Mouse (Mus musculus) cortical plate, adult 2 months (tissue): ENCODE data around the gene Erf. TPM values are rescaled to one million over a fixed set of nuclear protein-coding genes. Genes with fewer than 3 reads are reported as not detected.

Experiments used
- H3K27ac ChIP-seq: fragments of 200-500 bp; 2 replicates; pipeline ENCODE4 v1.5.1; 2012; ENCODE audit warnings: low read length, control low read depth, inconsistent platforms; ENCODE audit not compliant: insufficient read depth
- H3K4me1 ChIP-seq: fragments of 200-500 bp; 2 replicates; pipeline ENCODE4 v1.6.1; 2011; ENCODE audit warnings: low read length; ENCODE audit not compliant: control insufficient read depth, insufficient read depth
- H3K4me3 ChIP-seq: fragments of 200-500 bp; 2 replicates; pipeline ENCODE4 v1.5.1; 2011; ENCODE audit warnings: mild to moderate bottlenecking, low read length, control low read depth; ENCODE audit not compliant: insufficient read depth
- CTCF ChIP-seq: fragments of 200-500 bp; IDR thresholded peaks from 2 replicates; pipeline ENCODE4 v1.5.1; 2011; ENCODE audit warnings: mild to moderate bottlenecking, control low read depth, low read length; ENCODE audit not compliant: insufficient read depth; ENCODE audit errors: extremely low read depth
- POLR2A ChIP-seq: fragments of 200-500 bp; IDR thresholded peaks from 2 replicates; pipeline ENCODE4 v1.6.1; 2011; ENCODE audit warnings: mild to moderate bottlenecking, low read length, control low read depth; ENCODE audit not compliant: insufficient read depth; ENCODE audit errors: extremely low read depth
- polyA plus RNA-seq: library from polyadenylated mRNA; depleted of rRNA; stranded (reverse); fragments of >200 nt; gene quantifications from 2 replicates; pipeline ENCODE4 v1.2.3, GENCODE M21; 2012; rRNA removed

Erf gene
- polyA plus RNA-seq = 47.2 and 48.6 TPM in 2 replicates

DNA sequence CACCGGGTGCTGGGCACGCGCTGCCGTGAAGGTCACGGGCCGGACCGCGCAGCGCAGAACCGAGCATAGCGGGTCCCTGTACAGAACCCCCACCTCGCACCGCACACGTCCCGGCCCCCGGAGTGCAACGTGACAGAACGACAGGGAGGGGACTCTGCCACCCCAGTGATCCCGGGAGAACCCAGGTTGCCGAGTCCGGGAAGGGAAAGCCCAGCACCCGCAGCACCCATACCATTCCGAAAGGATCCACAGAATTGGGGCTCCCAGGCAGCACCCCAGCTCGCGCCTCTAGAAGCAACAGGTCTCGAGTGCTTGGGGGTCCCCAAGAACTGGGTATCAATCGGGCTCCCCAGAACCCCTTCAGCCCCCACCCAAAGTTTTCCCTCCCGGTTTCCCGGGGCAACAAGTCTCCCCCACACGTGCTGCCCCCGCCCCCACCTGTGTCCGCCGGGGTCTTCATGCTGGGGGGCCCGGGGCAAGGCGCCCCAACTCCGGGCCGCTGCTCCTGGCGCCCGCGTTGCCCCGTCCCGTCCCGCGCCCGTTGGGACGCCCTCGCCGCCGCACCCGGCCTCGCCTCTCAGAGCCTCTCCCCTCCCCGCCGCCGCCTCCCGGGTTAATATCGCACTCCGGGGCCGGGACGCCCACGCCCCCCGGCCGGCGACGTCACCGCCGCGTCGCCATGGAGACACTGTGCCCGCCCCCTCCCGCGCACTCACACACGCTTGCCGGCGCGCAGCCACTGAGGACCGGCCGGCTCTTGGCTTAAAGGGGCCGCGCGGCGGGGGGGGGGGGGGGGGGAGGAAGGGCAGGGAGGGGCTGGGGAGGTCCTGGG lies at the start of gene Erf:
TSS of gene Erf (minus strand) at position 621 of the 832 bp plus-strand sequence.
- no peak for TF ChIP-seq CTCF
- peak; percentile 59; the same call in 1 of the 2 replicates for TF ChIP-seq POLR2A
- peak within 1 kb of the TSS; percentile 94 for H3K27ac ChIP-seq
- H3K4me1 ChIP-seq = peaks cover 8% of the 10 kb centered on the region; the same call in 1 of the 2 replicates
- H3K4me3 ChIP-seq = peak within 1 kb of the TSS; percentile 94

DNA sequence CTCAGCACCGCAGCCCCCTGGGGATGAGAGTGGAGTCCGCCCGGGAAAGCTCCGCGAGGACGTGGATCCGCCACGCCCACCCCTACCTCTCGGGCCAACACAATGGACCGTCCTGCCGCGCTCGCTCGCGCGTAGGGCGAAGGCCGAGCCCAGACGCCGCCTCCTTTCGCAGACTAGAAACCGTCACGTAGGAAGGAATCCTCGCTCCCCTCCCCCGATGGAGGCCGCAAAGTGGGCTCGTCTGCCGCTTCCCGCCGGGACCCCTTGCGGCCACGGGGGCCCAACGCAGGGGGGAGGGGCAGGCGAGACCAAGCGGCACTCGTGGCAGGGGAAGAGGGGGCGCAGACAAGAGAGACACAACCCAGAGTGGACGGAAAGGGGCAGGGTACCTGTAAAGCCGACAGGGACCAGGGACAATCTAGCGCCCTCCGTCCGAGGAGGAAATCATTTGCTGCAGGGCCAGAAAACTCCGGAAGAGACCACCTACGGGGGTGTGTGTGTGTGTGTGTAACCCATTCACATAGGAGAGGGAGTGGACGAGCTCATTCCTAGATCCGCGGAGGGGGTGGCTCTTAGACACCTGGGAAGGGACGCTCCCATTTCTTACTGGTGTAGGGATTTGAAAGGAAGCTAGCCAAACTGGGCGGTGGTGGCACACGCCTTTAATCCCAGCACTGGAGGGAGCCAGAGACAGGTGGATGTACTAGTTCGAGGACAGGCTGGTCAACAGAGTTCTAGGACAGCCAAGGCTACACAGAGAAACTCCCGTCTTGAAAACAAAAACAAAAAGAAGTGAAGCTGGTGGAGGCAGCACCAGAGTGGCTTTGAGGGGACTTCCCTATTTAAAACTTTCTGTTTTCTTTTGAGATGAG lies 47.1 kb upstream of the Erf start, which contains the start of gene Pafah1b3:
TSS of gene Pafah1b3 (minus strand) at position 533 of the 872 bp plus-strand sequence.
- Histone ChIP-seq H3K4me1 (0 out of 2 replicates have a peak, but pooled peaks cover 1% of the 10 kb centered on the region), H3K27ac (no peak within 1 kb of the TSS), H3K4me3 (peak within 1 kb of the TSS; percentile 62)
- TF ChIP-seq POLR2A (no peak), CTCF (peak; percentile 18; the same call in 1 of the 2 replicates)

DNA sequence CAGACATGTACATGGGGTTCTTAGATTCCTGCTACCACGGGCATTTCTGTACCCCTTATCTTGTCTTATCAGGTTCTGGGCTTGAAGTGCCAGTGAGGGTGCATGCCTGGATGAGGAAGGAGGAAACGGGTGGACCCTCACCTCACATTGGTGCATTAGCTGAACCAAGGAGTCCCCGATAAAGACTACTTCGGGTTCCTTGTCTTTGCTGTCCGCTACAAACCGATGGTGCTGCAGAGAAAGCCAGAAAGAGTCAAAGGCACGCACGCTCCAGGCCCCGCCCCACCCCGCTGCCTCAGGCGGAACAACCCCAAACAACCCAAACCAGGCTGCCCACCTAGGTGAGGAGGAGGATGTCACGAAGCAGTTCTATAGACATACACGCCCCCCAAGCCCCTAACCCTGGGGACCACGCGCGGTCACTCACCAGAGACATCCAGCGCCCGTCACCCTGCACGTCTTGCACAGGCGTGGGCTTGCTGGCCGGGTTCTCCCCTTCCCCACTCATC lies 46.4 kb upstream of the Erf start:
- Histone ChIP-seq H3K4me3 (peak overlapping the region; percentile 62), H3K4me1 (0 out of 2 replicates have a peak, but pooled peaks cover 1% of the 10 kb centered on the region), H3K27ac (no peak overlapping the region)
- TF ChIP-seq CTCF (no peak), POLR2A (no peak)

DNA sequence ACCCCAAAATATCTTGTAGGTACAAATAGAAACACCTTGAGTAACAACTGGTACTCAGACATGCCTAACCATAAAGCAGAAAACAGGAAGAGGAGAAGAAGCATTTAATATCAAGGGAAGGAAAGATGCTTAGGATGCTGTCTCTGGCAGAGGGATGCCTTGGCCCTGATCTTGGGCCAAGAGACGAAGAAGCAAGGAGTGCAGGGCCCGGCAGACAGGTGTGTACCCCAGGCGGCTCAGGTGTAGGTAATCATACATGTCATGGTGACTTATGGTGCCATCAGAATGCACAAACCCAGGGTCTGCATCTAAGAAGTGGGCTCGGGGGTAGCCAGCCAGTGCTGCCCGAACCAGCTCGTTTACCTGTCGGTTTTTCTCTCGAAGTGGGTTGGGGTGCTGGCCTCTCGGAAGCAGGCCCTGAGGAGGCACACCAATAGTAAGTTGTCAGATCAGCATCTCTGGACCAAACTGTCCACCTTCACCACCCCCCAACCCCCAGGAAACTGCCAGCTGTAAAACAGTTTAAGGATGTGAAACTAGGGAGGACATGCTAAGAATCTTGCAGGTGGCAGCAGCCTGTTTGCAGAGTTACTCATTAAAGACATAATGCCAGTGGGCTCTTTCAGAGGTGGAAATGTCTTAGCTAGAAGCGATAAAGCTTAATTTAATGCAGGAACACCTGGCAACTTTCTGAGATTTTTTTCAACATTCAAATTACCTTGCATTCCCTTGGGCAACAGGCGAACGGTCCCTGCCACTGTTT lies 44.6 kb upstream of the Erf start:
- no peak overlapping the region for H3K4me3 ChIP-seq
- 0 out of 2 replicates have a peak, but pooled peaks cover 1% of the 10 kb centered on the region for H3K4me1 ChIP-seq
- no peak overlapping the region for H3K27ac ChIP-seq
- TF ChIP-seq POLR2A (no peak), CTCF (no peak)

DNA sequence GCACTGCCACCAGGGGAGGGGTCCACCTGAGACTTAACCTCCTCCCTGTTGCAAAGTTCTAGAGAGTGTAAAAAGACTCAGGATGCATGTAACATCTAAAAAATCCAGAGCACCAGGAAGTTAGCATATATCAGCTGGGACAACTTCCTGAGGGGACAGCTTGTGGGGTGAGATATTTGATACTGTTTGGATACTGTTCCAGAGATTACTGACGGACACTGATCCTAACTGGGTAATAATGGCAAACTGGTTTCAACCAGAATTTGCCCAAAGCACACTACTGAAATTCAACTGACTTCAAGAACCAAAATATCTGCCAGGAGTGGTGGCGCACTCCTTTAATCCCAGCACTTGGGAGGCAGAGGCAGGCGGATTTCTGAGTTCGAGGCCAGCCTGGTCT lies 43.9 kb upstream of the Erf start:
- Histone ChIP-seq H3K4me1 (0 out of 2 replicates have a peak, but pooled peaks cover 1% of the 10 kb centered on the region), H3K27ac (no peak overlapping the region), H3K4me3 (no peak overlapping the region)
- TF ChIP-seq POLR2A (no peak), CTCF (no peak)

DNA sequence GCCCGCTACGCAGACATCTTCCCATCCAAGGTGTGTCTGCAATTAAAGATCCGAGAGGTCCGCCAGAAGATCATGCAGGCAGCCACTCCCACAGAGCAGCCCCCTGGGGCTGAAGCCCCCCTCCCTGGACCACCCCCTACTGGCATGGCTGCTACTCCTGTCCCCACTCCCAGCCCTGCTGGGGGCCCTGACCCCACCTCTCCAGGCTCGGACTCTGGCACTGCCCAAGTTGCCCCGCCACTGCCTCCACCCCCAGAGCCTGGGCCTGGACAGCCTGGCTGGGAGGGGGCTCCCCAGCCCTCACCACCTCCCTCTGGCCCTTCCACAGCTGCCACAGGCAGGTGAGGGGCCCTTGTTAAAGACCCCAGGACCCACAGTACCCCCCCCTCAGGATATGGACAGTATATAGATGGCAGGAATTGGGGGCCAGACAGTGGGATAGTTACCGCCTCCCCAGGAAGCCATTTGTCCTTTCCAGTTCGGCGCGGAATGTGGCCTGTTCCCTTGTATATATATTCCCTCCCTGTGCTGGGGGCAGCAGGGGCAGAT lies 42.7 kb upstream of the Erf start:
- TF ChIP-seq CTCF (no peak), POLR2A (no peak)
- H3K4me3 ChIP-seq = no peak overlapping the region
- 0 out of 2 replicates have a peak, but pooled peaks cover 1% of the 10 kb centered on the region for H3K4me1 ChIP-seq
- H3K27ac ChIP-seq = no peak overlapping the region

DNA sequence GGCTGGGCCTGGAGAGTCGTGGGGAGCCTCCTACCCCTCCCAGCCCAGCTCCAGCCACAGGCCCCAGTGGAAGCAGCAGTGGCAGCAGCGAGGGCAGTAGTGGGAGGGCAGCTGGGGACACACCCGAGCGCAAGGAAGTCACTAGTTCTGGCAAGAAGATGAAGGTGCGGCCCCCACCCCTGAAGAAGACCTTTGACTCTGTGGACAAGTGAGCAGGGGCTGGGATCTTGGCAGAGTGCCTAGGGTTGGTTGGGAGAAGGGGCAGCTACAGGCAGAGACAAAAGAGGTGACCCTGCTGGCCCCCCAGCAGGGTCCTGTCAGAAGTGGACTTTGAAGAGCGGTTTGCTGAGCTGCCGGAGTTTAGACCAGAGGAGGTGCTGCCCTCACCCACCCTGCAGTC lies 41.5 kb upstream of the Erf start:
- Histone ChIP-seq H3K27ac (no peak overlapping the region), H3K4me1 (0 out of 2 replicates have a peak, but pooled peaks cover 1% of the 10 kb centered on the region), H3K4me3 (no peak overlapping the region)
- no peak for TF ChIP-seq POLR2A
- no peak for TF ChIP-seq CTCF

DNA sequence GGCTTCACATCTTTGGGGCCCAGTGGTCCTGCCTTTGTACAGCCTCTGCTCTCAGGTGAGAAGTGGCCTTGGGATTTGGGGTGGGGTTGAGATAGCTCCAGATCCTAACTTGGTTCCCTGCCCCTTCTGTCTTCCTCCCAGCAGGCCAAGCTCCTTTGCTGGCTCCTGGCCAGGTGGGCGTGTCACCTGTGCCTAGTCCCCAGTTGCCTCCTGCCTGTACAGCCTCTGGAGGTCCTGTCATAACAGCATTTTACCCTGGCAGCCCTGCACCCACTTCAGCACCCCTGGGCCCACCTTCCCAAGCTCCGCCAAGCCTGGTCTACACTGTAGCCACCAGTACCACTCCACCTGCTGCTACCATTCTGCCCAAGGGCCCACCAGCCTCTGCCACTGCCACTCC lies 40.4 kb upstream of the Erf start:
- Histone ChIP-seq H3K27ac (no peak overlapping the region), H3K4me3 (no peak overlapping the region), H3K4me1 (no peaks in the 10 kb centered on the region)
- TF ChIP-seq POLR2A (no peak), CTCF (no peak)
